Mouse (Mus musculus): ENCODE data around the gene Ap1b1.

Ap1b1 gene

DNA sequence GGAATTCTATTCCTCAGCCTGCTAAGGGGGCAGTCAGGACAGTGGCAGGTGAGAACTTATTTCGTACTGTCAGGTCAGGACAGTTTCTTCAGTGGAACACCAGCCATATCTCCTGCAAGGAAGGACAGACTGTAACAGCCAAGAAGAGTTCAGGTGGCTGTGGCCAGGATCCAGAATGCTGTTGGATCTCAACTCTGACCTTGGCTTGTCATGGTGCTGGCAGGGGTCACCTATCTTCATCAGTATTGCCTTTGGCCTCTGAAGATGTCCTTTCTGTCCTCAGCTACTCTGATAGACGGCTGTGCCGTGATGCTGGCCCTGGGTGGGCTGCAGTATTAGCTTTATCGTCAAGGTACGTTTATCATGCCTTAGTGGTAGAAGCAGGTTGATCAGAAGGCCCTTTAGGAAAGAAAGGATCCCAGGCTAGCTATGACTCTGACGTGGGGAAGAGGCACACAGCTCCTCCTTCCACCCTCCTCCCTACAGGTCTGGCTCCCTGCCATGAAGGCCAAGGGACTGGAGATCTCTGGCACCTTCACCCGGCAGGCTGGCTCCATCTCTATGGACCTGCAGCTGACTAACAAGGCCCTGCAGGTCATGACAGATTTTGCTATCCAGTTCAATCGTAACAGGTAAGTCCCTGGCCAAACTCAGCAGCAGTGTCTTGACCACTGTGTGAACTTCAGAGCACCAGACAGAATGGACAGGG is 50.7 kb downstream of the Ap1b1 start:
- peak; percentile 38 for DNase-seq

DNA sequence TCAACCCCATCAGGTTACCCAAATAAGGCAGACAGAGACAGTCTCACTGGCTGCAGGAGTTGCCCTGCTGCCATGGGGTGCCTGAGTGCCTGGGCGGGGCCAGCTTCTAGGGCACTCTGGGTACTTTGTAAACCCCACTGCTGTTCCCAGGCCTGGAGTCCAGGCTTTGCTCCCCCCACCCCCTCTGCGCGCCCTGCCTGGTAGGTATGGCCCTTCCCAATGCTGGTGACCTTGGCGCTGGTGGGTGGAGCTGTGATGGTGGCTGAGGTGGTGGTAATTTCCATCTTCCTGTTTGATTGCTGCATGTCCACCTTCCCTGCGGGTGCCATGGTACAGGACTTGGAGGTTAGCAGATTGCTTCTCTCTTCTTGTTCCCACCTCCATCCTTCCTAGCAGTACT is 54.0 kb downstream of the Ap1b1 start:
- no peak for DNase-seq

DNA sequence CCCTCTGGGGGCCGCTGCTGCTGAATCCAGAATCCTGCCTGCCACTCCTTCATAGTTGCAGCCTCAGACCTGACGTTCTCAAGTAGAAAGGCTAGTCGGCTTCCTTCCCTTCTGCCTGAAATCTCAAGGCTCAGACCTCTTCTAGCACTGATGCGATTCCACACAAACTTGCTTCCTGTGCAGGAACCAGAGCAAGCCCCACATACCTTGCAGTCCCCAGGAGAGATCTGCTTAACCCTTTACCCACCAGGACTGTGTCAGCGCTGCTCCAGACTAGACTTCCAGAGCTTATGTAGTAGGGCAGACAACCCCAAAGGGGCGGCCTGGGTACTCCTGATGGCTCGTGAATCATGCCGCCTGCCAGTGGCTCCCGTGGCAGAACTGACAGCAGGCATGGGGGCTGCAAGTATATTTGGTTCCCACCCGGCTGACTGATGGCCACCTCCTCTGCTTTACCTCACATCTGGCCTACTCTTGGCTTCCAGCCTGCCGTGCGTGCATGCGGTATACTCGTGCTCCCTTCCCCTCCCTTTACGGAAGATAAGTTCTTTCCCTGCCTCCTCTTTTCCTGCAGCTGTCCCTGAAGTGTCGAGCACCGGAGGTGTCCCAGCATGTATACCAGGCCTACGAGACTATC is 54.6 kb downstream of the Ap1b1 start:
- no peak for DNase-seq

DNA sequence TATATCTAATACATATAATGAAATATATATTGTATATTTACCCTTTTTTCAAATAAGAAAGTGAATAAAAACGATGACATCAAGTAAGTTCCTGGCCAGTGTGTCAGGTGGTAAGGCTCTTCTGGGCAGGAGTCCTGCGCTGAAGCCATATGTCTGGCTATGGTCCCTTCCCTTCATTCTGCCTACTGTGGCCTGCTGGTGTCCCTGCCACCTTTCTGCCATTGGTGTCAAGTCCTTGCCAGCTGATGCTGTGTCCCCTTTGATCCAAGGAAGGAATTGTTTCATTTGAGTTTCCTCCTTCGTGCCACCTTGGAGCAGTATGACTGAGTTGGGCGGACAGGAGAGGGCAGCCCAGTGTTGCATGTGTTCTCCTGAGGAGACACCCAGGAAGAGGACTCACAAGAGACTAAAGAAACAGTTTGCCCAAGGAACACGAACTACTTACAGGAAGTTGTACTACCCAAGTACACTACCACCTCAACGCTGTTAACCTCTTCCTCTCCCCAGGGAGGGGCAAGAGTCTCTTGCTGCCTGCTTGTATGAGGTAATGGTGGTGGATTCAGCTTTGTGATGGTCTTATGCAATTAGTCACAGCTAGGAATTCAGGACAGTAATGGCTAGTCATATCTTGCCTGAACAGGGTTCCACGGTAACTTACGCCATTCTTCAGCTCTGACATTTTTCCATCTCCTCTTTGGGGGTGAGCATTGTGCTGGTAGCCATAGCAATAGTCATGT is 56.2 kb downstream of the Ap1b1 start:
- DNase-seq: no peak

DNA sequence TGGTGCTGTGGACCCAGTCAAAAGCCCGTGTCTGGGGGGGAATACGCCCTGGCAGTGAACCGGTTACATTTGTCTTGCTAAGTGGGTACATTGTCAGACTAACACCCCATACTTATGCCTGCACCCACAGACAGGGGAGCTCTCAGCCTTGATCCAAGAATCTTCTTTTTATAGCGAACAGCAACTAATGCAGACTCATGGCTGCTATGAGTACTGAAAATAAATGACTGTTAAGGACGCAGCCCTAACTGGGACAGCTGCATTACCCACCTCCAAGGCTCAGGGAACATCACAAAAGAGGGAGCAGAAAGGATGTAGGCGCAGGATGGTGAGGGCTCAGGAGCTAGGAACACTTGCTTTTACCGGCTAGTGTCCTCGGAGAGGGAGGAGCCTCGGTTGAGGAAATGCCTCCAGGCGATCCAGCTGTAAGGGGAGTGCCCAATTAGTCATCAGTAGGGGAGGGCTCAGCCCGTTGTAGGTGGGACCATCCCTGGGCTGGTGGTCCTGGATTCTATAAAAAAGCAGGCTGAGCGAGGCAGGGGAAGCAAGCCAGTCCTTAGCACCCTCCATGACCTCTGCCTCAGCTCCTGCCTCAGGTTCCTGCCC is 59.8 kb downstream of the Ap1b1 start:
- no peak for DNase-seq

DNA sequence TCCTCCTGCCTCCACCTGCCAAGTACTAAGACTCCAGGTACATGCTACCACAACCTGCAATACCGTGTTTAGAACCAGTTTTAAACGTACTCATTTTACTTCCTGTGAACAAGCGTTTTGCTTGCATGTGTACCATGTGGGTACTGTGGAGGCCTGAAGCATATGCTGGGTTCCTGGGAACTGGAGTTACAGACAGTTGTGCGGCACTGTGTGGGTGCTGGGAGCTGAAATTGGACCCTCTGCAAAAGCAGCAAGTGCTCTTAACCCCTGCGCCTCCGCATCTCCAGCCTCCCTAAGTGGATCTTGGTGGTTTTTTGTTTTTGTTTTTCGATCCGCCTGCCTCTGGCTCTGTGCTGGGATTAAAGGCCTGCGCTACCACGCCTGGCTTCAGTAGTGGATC is 65.0 kb downstream of the Ap1b1 start:
- no peak for DNase-seq

DNA sequence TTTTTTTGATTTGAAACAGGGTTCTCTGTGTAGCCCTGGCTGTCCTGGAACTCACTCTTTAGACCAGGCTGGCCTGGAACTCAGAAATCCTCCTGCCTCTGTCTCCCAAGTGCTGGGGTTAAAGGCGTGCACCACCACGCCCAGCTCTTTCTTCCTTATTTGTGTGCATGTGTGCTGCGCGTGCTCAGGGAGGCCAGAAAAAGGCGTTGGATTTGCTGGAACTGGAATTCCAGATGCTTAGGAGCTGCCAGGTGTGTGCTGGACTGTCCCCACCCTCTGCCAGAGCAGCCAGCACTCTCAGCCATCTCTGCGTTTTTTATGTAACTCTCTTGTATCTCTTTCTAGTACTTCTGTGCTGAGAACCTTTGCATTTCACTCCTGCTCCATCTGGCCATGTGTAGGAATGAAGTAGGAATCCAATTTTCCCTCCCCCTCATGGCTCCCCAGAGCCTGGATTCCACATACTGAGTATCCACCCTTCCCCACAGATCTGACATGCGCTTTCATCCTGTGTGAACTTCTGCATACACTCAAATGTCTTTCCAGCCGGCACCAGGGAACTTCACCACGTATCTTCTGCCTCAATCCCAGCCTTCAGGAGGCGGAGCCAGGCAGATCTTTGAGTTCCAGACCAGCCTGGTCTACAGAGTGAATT is 65.7 kb downstream of the Ap1b1 start:
- DNase-seq: no peak

DNA sequence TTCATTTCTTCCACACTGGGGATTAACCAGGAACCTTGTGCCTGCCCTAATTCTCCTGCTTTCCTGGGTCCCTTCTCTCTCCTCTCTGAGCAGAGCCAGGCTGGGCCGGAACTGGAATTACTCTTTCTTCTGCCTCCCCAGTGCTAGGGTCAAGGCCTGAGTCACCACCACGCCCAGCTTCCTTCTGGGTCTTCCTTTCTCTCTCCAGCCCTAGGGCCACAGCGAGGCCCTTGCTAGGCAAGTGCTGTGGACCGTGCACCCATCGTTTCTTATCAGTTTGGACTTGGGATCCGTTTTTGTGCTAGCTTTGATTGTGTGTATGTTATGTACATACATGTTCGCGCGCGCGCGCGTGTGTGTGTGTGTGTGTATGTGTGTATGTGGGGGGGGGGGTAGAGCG is 67.5 kb downstream of the Ap1b1 start:
- no peak for DNase-seq

DNA sequence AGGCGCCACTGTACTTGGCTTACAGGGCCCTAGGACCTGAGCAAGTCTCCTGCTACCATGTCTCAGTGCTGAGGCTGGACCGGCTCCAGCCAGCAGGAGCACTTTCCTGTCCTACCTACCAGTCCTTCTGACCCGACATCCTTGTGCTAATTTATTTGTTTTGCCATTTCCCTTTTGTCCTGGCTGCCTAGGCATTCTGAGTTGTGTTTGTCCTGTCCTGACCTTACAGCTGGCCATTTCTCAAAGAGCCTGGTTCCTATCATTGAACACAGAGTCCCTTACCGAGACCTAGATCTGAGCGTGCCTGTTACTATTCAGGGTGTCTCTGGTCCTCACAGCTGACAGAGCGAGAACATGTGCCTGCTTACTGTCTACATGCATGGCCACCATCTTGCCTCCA is 68.2 kb downstream of the Ap1b1 start:
- peak; percentile 53 for DNase-seq

DNA sequence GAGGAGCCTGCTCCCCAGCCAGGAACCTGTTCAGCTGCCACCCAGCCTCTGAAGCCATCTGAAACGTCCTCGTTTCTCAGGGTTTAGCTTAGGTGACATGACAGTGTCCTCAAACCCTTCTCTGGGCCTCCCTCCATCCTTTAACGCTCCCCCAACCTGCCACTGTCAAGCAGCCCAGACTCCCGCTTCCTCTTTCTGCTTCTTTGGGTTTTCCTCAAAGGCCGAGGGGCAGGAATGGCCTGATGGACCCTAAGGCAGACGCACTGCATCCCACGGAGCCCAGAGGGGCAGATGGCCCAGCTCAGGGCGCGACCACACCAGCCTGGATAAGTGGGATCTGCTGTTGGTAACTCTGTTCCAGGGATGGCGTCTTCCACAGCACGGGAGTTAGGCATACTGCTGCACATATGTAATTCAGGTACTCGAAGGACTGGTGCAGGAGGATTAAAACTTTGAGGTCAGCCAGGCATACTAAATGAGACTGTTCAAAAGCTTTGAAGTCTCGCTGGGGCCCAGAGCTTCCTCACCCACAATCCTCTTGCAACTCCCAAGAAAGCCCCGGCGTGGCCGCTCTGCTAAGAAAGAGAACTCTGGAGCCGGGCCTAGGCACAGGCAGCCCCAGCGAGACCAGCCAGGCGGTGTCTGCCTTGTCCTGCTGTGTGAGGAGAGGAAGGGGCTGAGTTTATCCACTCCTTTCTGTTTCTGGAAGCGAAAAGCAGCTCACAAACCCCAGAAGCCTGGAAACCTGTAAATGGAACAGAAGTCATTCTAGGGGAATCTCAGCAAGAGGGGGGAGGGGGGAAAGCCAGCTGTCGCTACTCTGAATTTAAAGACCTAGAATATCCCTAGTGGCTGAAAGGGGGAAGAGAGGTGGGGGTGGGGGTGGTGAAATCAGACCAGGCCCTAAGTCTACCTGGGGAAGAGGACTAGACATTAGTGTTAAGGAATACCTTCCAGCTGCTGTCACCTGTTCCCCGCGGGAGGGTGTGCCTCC is 69.6 kb downstream of the Ap1b1 start:
- no peak for DNase-seq

DNA sequence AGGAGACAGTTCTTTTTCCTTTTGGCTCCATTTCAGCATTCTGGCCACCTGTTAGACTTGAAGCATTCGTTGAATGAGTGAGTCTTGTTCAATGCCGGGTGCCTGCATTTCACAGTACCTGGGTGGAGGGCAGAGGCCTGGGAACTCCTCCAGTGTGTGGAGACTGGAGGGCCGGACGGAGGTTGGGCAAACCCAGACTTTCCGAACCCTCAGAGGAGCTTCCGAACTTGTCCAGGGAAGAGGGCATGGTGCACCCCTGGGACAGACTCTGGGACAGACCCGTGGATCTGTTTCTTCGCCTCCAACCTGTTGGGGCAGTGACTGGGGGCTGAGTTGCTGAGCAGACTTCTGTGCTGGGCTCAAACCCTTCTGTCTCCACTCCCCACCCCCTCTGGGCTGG is 70.4 kb downstream of the Ap1b1 start:
- no peak for DNase-seq

DNA sequence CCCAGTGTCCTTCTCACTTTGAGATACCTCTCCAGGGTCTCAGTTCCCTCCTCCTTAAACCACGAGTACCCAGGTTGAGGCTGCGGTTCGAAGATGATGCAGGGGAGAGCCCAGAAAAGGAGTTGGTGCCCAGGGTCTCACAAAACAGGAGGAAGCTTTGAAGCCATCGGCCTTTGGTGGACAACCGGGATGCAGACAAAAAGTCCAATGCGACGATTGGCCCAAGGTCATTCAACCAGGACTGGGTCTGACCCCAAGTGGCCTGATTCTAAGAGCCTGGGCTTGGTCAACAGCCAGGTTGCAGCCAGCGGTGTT is 70.9 kb downstream of the Ap1b1 start:
- DNase-seq: peak; percentile 21

DNA sequence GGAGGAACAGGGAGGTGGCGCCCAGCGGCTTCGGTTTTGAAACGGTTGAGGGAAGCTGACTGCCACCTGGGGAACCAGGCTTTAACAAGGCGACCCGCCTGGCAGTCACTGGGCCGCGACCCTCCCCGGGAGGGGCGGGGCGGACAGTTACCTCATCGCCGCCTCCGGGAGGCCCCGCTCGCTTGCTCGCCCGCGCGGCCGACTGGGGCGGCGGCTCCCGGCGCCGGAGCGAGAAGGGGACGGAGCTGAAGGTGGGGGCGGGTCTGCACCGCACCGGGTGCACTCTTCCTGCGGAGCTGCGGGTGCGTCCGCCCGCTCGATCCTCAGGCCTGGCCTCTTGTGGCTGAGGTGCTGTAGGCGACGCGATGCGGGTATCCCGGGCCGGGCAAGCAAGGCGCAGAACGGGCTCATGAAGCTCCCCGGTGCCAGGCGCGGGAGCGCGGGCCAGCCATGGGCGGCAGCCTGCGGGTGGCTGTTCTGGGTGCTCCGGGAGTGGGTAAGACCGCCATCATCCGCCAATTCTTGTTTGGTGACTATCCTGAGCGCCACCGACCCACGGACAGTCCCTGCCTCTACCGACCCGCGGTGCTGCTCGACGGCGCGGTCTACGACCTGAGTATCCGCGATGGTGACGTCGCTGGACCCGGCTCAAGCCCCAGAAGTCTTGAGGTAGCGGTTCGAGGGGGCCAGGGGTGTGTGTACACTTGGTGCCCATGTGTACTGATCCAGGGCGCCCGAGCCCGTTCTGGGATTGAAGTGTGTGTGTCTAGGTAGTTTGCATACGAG is 71.4 kb downstream of the Ap1b1 start, which contains the start of gene Rasl10a:
TSS of gene Rasl10a (plus strand) at position 273 of the 786 bp plus-strand sequence.
- DNase-seq: peak; percentile 48

DNA sequence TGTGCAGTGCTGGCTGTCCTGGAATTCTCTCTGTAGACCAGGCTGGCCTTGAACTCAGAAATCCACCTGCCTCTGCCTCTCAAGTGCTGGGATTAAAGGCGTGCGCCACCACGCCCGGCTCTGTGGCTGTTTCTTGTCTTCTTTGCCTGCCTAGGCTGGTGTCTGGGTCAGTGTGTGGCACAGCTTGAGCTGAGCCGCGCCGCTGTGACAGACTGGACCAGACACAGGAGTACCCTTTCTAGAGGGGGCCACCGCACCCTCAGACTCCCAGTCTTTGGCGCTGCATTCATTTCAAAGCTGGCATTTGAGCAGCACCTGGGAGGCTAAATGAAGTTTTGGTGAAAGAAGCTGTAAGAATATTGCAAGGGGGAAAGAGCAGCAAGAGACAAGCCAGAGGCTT is 72.2 kb downstream of the Ap1b1 start:
- no peak for DNase-seq

DNA sequence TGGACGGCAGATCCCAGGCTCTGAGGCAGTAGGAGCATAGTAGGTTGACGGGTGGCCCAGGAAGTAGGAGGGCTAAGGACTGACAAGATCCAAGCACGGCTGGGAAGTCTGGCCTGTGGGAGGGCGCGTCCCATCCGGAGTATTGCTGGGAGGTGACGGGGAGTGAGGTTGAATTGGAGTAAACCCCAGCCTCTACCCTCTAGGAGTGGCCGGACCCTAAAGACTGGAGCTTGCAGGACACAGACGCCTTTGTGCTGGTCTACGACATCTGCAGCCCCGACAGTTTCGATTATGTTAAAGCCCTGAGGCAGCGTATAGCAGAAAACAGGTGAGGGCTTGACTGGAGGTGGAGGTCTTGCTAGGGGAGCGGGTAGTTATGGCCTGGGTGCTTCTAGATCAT is 72.6 kb downstream of the Ap1b1 start:
- no peak for DNase-seq

DNA sequence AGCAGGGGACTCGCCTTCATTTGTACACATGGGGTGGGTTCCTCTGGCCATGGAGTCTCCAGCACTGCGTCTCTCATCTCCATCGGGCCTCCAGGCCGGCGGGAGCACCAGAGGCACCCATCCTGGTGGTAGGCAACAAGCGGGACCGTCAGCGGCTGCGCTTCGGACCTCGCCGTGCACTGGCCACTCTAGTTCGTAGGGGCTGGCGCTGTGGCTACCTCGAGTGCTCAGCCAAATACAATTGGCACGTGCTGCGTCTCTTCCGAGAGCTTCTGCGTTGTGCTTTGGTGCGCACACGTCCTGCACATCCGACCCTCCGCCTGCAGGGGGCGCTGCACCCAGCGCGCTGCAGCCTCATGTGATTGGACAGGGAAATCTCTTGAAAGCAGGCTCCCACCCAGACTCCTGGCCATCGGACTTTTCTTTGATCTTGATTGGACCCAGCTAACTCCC is 73.1 kb downstream of the Ap1b1 start:
- DNase-seq: peak; percentile 29

DNA sequence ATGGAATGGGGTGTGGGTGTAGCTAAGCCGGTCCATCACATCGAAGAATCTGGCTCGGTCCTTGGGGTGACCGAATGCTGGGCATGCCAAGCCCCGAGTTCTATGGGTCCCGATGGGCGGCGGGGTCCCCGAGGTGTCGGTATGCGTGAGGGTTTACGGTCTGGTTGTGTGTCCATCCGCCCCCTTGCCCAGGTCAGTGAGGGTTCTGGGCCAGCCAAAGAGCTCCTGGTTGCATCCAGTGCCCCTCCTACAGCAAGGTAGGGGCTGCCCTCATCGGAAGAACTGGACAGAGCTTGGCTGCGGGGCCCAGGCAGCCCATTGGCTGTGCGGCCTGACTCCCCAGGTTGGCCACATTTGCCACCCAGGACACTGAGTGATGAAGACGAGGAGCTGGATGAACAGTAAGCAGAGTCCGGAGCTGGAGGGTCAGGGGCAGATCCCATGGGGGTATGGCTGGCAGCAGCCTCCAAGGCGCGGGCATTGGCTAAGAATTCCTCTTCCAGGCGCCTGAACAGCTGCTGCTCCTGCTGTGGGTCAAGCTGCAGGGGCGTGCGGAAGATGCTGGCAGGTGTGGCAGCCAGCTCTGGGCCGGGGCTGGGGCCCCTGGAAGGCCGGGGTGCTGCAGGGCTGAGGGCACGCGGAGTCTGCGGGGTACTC is 74.3 kb downstream of the Ap1b1 start:
- DNase-seq: no peak

DNA sequence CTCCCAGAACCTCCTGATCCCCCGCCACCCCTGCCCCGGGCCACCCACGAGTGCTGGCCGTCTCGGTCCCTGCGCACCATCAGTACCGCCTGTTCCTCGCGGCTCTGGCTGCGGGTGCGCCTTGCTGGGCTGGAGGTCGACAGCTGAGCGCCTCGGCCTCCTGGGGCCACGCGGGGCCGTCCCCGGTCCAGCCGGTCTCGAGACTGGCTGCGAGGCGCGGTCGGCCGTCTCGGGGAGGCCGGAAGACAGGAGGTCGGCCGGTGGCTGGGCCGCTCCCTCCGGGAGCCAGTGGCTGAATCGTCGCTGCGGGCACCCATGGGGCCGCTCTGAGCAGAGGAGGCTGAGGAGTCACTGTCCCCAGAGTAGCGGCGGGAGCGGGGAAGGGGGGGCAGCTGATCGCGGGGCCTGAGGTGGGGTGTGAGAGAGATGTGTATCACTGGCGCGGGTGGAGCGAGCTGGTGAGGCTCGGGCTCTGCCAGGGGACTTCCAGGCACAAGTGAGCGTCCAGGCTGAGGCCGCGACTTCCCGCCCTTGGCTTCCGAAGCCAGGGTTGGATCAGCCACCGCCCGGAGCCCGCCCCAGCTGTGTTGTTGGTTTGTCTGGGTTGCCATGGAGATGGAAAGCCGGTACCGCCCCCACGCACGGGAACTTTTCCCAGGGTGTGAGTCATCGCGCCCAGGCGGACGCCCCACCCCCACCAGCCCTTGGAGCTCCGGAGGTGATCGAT is 75.0 kb downstream of the Ap1b1 start:
- DNase-seq: peak; percentile 94

DNA sequence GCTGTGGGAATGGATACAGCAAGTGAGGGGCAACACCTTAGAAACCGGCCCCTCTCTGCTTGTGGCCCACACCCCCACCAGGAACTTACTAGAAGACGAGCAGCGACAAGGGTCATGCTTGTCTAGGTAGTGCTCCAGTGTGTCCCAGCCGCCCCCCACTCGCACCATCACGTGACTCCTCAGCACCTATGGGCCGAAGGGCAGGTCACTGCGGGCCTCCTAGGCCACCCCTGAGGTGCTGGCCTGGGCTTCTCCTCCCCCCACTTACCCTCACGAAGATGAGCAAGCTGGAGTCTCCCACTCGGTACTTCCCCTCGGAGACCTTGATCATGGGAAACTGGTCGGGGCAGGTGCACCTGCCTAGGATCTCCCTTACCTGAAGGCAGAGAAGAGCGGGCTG is 75.7 kb downstream of the Ap1b1 start:
- DNase-seq: no peak

Measured in kidney, adult 9 months (tissue).